Mouse (Mus musculus) naive thymus-derived CD4-positive, alpha-beta T cell, adult 5 months (primary cell): Measurements from ENCODE around the gene Ano5. TPM values are rescaled to one million over a fixed set of nuclear protein-coding genes. Genes with fewer than 3 reads are reported as not detected.

Source experiments
- polyA plus RNA-seq: library from polyadenylated mRNA; unstranded; fragments of 100-300 nt; shearing (Covaris generic); gene quantifications from one replicate; pipeline ENCODE4 v1.2.1, GENCODE M21; 2017

Ano5 gene
- polyA plus RNA-seq, result 0.06 TPM

DNA sequence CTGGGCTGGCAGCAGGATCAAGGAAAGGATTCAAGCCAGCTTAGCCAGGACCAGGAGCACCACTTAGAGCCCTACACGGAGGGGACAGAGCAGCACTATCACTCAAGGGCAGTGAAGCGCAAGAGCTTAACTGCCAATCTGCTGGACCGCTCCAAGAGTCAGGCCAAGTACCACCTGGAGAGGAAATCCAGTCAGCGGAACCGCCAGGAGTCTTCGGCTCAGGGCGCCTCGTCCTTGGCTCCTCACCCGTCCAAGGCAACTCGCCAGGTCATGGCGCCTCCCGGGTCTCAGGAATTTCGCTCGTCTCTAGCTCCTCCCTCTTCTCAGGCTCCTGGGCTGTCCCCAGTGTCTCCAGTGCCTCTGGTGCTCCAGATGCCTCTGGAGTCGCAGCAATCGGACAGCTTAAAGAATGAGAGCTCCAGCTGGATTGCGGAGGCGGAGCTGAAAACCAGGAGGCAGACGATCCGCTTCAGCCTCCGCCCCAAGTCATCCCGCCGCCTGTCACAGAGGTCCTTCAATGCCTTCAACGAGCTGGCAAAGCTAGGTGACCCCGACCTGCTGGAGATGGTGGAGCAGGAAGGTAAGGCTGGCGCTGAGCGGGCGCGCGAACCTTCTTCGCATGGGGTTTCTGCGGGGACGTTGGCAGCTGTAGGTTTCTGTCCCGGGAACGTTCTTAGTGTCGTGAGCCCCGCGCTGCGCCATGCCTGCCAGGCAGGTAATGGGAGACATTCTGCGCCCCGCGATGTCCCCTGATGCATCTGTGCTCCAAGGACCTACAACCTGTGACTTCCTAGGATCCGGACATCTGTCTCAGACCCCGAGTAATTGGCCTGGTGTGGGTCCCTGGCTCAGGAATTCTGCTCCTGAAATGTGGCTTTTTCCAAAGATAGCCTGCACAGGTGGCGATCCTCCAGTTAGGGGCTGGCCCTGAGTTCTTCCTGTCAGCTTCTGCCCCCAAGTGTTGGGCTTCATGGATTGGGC, at the start of gene Ano5:
TSS of gene Ano5 (plus strand) at position 359 of the 981 bp plus-strand sequence.

DNA sequence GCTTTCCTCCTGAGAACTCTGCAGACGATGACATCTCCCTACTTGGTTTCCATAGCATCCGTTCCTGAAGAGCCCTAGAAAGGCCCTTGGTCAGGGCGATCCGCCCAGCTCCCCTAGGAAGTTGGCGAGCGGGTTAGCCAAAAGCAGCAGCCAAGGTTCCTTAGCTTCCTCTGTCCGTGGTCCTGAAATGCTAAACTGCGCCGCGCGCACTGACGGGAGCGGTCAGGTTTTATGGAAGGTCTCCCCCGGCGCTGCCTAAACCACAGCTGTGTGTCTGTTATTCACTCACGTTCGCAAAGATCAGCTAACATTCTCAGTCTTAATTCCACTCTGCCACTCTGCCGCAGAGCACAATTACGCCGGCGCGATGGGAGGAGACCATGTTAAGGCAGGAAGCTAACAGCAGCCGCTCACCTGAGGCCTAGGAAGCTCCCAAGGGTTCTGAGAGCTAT, 110.9 kb downstream of the Ano5 start, which contains the start of gene Slc17a6:
TSS of gene Slc17a6 (plus strand) at position 313 of the 452 bp plus-strand sequence.

Other genes with a start within 250 kb of the Ano5 start
- not detected for gene Slc17a6, start 111.0 kb downstream of the Ano5 start, polyA plus RNA-seq